Comparison of ENCODE assay signal across 23 mouse cellular contexts in genomic region chr14:62350186-62350585, GRCm38 (mm10).
"Had no signal": no experiment of that assay in that cellular context is flagged by ENCODE, and none has a peak within 500 bp of the region (broad histone marks: within the 10 kb centered on the region; RNA-seq: fewer than 3 reads in every experiment).

No protein-coding gene starts in this region.

- H3K27ac ChIP-seq: heart, embryonic 13.5 days; heart, embryonic 15.5 days; hindbrain, embryonic 13.5 days; hindbrain, embryonic 15.5 days; hindbrain, postnatal 0 days; kidney, embryonic 15.5 days; kidney, postnatal 0 days; limb, embryonic 13.5 days; limb, embryonic 15.5 days; liver, embryonic 12.5 days; liver, embryonic 14.5 days had no signal

- H3K4me1 ChIP-seq: liver, embryonic 12.5 days had no signal

- H3K36me3 ChIP-seq: hindbrain, embryonic 15.5 days had no signal

- H3K4me3 ChIP-seq: heart, embryonic 13.5 days; heart, embryonic 15.5 days; hindbrain, embryonic 13.5 days; hindbrain, embryonic 15.5 days; kidney, embryonic 15.5 days; limb, embryonic 13.5 days; limb, embryonic 15.5 days; liver, embryonic 12.5 days had no signal

- H3K27me3 ChIP-seq: heart, embryonic 13.5 days; heart, embryonic 15.5 days; hindbrain, embryonic 13.5 days; hindbrain, embryonic 15.5 days; kidney, embryonic 15.5 days; limb, embryonic 13.5 days; limb, embryonic 15.5 days; liver, embryonic 12.5 days had no signal

- H3K9me3 ChIP-seq: heart, embryonic 13.5 days; heart, embryonic 15.5 days; hindbrain, embryonic 13.5 days; hindbrain, embryonic 15.5 days; kidney, embryonic 15.5 days; limb, embryonic 13.5 days; limb, embryonic 15.5 days; liver, embryonic 12.5 days had no signal

- DNase-seq: gastrocnemius, postnatal 14 days; gastrocnemius, postnatal 36 days; heart, adult 18-20 months; heart, postnatal 14 days; heart, postnatal 36 days; kidney, adult 11 months; kidney, adult 8-10 months; kidney, postnatal 14 days; kidney, postnatal 36 days; layer of hippocampus, adult 9-11 months; layer of hippocampus, postnatal 36 days; left cerebral cortex, postnatal 4 days had no signal
